Mouse (Mus musculus): ENCODE results near the gene Gm20388. TPM values are rescaled to one million over a fixed set of nuclear protein-coding genes. Genes with fewer than 3 reads are reported as not detected.
"Not testable (repeated sequence)": the region's sequence is repeated elsewhere in the genome, so short reads cannot be mapped to it uniquely, and the experiment has no call there.

Gene Gm20388
- polyA plus RNA-seq, 1 experiment from 2014 or later, result not detected

DNA sequence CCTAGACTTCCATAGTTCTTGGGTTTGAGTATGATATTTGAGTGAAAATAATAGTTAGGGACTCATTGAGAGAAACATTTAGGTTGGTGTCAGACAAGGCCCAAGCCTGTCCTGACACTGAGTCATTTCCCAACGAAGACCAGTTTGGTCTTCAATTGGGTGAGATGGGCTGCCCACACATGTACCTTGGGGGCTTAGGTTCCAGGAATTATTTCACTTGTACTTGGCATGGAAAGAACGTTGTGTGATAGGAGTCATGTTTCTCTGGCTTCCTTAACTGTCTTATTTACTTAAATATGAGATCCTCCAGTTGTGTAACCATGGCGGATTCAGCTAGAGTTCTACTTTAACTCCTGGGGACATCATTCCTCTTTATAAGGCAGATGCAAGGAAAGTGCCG lies 3553.0 kb downstream of the Gm20388 start:
- 85% methylated on average over 4 of the region's 4 CpGs for WGBS
- H3K4me1 ChIP-seq (replicated peaks; ENCODE audit: control insufficient read depth, insufficient read depth, low read length), result no peaks in the 10 kb centered on the region
- peaks cover 5% of the 10 kb centered on the region for H3K36me3 ChIP-seq (ENCODE audit: control insufficient read depth, insufficient read depth, low read length)

GRCm38 (mm10) chr8:123467476-123467875 lies 3556.8 kb downstream of the Gm20388 start:
- no peak overlapping the region for H3K4me3 ChIP-seq (ENCODE audit: low read length)
- no peak overlapping the region for H3K4me2 ChIP-seq (ENCODE audit: low read depth, low read length)
- no peaks in the 10 kb centered on the region for H3K4me1 ChIP-seq (replicated peaks; ENCODE audit: control insufficient read depth, insufficient read depth, low read length)
- 70% methylated on average over 3 of the region's 3 CpGs for WGBS
- H3K9me3 ChIP-seq (ENCODE audit: control insufficient read depth, low read length), result no peaks in the 10 kb centered on the region
- H3K27ac ChIP-seq (ENCODE audit: low read length), result no peak overlapping the region
- H3K36me3 ChIP-seq (ENCODE audit: control insufficient read depth, insufficient read depth, low read length), result no peaks in the 10 kb centered on the region; the same call in 1 of the 2 replicates
- no peak overlapping the region for H3K9ac ChIP-seq (ENCODE audit: low read length)
- H3K27me3 ChIP-seq (ENCODE audit: control insufficient read depth, insufficient read depth, low read depth, low read length), result no peaks in the 10 kb centered on the region
- ATAC-seq (ENCODE audit: low read depth), result no peak

More for the DNA sequence above, 3553.0 kb downstream of the Gm20388 start:
- H3K4me2 ChIP-seq (ENCODE audit: low read depth, low read length), result no peak overlapping the region
- H3K27me3 ChIP-seq (ENCODE audit: control insufficient read depth, insufficient read depth, low read depth, low read length), result no peaks in the 10 kb centered on the region
- H3K9ac ChIP-seq (ENCODE audit: low read length), result no peak overlapping the region
- ATAC-seq (ENCODE audit: low read depth), result no peak
- no peak overlapping the region for H3K4me3 ChIP-seq (ENCODE audit: low read length)
- no peaks in the 10 kb centered on the region for H3K9me3 ChIP-seq (ENCODE audit: control insufficient read depth, low read length)
- H3K27ac ChIP-seq (ENCODE audit: low read length), result no peak overlapping the region

- H3K4me2 ChIP-seq (ENCODE audit: low read depth, low read length); H3K9ac ChIP-seq (ENCODE audit: low read length); ATAC-seq (ENCODE audit: low read depth); H3K4me3 ChIP-seq (ENCODE audit: low read length); H3K36me3 ChIP-seq (ENCODE audit: control insufficient read depth, insufficient read depth, low read length); H3K9me3 ChIP-seq (ENCODE audit: control insufficient read depth, low read length); H3K4me1 ChIP-seq (replicated peaks; ENCODE audit: control insufficient read depth, insufficient read depth, low read length); H3K27me3 ChIP-seq (ENCODE audit: control insufficient read depth, insufficient read depth, low read depth, low read length); H3K27ac ChIP-seq (ENCODE audit: low read length): not testable (repeated sequence)
- 41% methylated on average over 6 of the region's 6 CpGs for WGBS
These were observed 3562.3 kb downstream of the Gm20388 start for GRCm38 (mm10) chr8:123472991-123473390.

GRCm38 (mm10) chr8:123474549-123474948 lies 3563.9 kb downstream of the Gm20388 start:
- H3K27me3 ChIP-seq (ENCODE audit: control insufficient read depth, insufficient read depth, low read depth, low read length); H3K9me3 ChIP-seq (ENCODE audit: control insufficient read depth, low read length); H3K4me3 ChIP-seq (ENCODE audit: low read length); ATAC-seq (ENCODE audit: low read depth); H3K36me3 ChIP-seq (ENCODE audit: control insufficient read depth, insufficient read depth, low read length); H3K9ac ChIP-seq (ENCODE audit: low read length); H3K27ac ChIP-seq (ENCODE audit: low read length); H3K4me2 ChIP-seq (ENCODE audit: low read depth, low read length): not testable (repeated sequence)
- H3K4me1 ChIP-seq (replicated peaks; ENCODE audit: control insufficient read depth, insufficient read depth, low read length), result peaks cover 12% of the 10 kb centered on the region
- WGBS, result 62% methylated on average over 5 of the region's 5 CpGs

- H3K4me2 ChIP-seq (ENCODE audit: low read depth, low read length), result peak overlapping the region; percentile 89
- H3K27me3 ChIP-seq (ENCODE audit: control insufficient read depth, insufficient read depth, low read depth, low read length), result no peaks in the 10 kb centered on the region
- no peak overlapping the region for H3K27ac ChIP-seq (ENCODE audit: low read length)
- ATAC-seq (ENCODE audit: low read depth), result peak; percentile 34
- H3K36me3 ChIP-seq (ENCODE audit: control insufficient read depth, insufficient read depth, low read length), result peaks cover 7% of the 10 kb centered on the region
- H3K9me3 ChIP-seq (ENCODE audit: control insufficient read depth, low read length), result no peaks in the 10 kb centered on the region
- peak overlapping the region; percentile 87 for H3K9ac ChIP-seq (ENCODE audit: low read length)
- WGBS, result 8% methylated on average over 34 of the region's 34 CpGs
- H3K4me1 ChIP-seq (replicated peaks; ENCODE audit: control insufficient read depth, insufficient read depth, low read length), result peaks cover 12% of the 10 kb centered on the region
- H3K4me3 ChIP-seq (ENCODE audit: low read length), result peak overlapping the region; percentile 90
These were observed 3566.5 kb downstream of the Gm20388 start for GRCm38 (mm10) chr8:123476911-123477736.

DNA sequence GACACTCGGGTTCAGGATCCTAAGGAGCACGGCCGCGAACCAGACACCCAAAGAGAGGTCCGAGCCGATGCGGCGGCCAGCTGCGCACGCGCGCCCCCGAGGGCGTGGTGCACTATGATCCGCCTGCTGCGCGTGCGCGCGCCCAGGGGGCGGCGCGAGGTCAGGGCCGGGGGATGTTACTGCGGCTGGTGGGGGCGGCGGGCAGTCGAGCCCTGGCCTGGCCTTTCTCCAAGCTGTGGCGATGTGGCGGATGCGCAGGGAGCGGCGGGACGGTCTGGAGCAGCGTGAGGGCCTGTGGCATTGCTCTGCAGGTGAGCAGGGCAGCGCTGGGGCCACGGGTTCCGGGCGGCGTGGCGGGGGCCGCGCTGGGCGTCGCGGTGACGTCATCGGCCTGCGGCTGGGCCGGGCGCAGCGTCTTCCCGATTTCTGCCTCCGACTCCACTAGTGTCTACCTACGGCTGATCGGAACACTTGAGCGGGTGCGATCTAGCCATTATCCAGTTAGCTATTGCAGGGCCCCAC lies 3567.2 kb downstream of the Gm20388 start, which contains the start of gene Afg3l1:
Gene Afg3l1 (plus strand): TSS at position 167 of the 522 bp plus-strand sequence.
- under 1% methylated on average over 56 of the region's 58 CpGs for WGBS
- Histone ChIP-seq H3K27ac (ENCODE audit: low read length) (peak within 1 kb of the TSS; percentile 93), H3K4me1 (replicated peaks; ENCODE audit: control insufficient read depth, insufficient read depth, low read length) (peaks cover 12% of the 10 kb centered on the region), H3K9ac (ENCODE audit: low read length) (peak within 1 kb of the TSS; percentile 87), H3K9me3 (ENCODE audit: control insufficient read depth, low read length) (no peaks in the 10 kb centered on the region), H3K4me2 (ENCODE audit: low read depth, low read length) (peak within 1 kb of the TSS; percentile 89), H3K27me3 (ENCODE audit: control insufficient read depth, insufficient read depth, low read depth, low read length) (no peaks in the 10 kb centered on the region), H3K4me3 (ENCODE audit: low read length) (peak within 1 kb of the TSS; percentile 90), H3K36me3 (ENCODE audit: control insufficient read depth, insufficient read depth, low read length) (peaks cover 12% of the 10 kb centered on the region)
- ATAC-seq (ENCODE audit: low read depth), result peak; percentile 98

DNA sequence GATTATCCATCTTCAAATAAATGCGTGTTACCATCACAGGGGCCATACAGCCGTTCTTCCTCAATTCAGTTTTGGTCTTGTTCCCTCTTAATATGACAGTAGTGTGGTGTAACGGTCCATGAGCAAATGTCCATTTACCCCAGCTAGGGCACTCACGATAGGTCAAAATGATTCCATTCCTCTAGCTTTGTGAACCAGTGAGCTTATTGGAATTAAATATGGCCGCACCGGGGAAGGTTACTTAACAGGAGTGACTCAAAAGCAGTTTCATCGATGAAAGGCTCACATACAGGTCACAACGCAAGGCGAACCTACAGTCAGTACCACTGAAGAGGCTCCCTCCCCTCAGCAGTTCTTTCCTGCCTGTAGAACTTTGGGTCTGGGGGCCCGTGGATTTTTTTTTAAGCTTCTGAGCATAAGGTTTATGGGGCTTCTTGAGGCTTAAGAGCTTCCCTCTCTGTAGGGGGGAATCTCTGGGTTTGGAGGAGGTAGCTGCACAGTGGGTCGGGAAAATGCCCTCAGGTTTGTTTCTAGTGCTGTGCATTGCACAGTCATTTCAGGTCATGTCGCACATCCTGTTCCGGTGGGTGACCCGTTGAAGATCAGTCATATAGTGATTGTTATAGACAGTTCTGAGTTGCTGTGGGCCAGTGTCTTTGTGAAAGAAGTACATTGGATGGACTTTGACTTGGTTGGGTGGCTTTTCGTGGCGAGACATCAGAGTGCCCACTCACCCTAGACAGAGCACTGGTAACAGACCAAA lies 3568.0 kb downstream of the Gm20388 start:
- peak overlapping the region; percentile 75 for H3K4me2 ChIP-seq (ENCODE audit: low read depth, low read length)
- no peaks in the 10 kb centered on the region for H3K9me3 ChIP-seq (ENCODE audit: control insufficient read depth, low read length)
- peak overlapping the region; percentile 87 for H3K9ac ChIP-seq (ENCODE audit: low read length)
- H3K27ac ChIP-seq (ENCODE audit: low read length), result peak overlapping the region; percentile 93
- 34% methylated on average over 16 of the region's 16 CpGs for WGBS
- peak overlapping the region; percentile 90 for H3K4me3 ChIP-seq (ENCODE audit: low read length)
- 0 out of 2 replicates have a peak, but pooled peaks have one; percentile 1 for ATAC-seq (ENCODE audit: low read depth)
- H3K27me3 ChIP-seq (ENCODE audit: control insufficient read depth, insufficient read depth, low read depth, low read length), result no peaks in the 10 kb centered on the region
- peaks cover 14% of the 10 kb centered on the region for H3K36me3 ChIP-seq (ENCODE audit: control insufficient read depth, insufficient read depth, low read length)
- peaks cover 12% of the 10 kb centered on the region for H3K4me1 ChIP-seq (replicated peaks; ENCODE audit: control insufficient read depth, insufficient read depth, low read length)

- WGBS, result 88% methylated on average over 7 of the region's 7 CpGs
These were observed 3572.0 kb downstream of the Gm20388 start for GRCm38 (mm10) chr8:123482627-123483026.

More at GRCm38 (mm10) chr8:123482627-123483026, 3572.0 kb downstream of the Gm20388 start:
- ATAC-seq (ENCODE audit: low read depth), result no peak
- Histone ChIP-seq H3K9ac (ENCODE audit: low read length) (no peak overlapping the region), H3K4me1 (replicated peaks; ENCODE audit: control insufficient read depth, insufficient read depth, low read length) (peaks cover 8% of the 10 kb centered on the region), H3K36me3 (ENCODE audit: control insufficient read depth, insufficient read depth, low read length) (peaks cover 41% of the 10 kb centered on the region), H3K27me3 (ENCODE audit: control insufficient read depth, insufficient read depth, low read depth, low read length) (no peaks in the 10 kb centered on the region), H3K4me2 (ENCODE audit: low read depth, low read length) (no peak overlapping the region), H3K9me3 (ENCODE audit: control insufficient read depth, low read length) (no peaks in the 10 kb centered on the region), H3K27ac (ENCODE audit: low read length) (no peak overlapping the region), H3K4me3 (ENCODE audit: low read length) (no peak overlapping the region)
